Mouse (Mus musculus): ENCODE results near the gene 4930544D05Rik. TPM values are rescaled to one million over a fixed set of nuclear protein-coding genes. Genes with fewer than 3 reads are reported as not detected.
A peak's percentile ranks its signal among the peaks of the same experiment; 100 is the strongest.

Gene 4930544D05Rik
- total RNA-seq, 2 experiments from 2014 or later, result 1.1 TPM; not detected in 1

GRCm38 (mm10) chr11:70639976-70640375 lies 24.3 kb downstream of the 4930544D05Rik start:
- DNase-seq (ENCODE audit: low spot score in 2 of 2), result no peak

- DNase-seq (ENCODE audit: low spot score in 2 of 2), result no peak
Observed at GRCm38 (mm10) chr11:70641241-70641640, 25.6 kb downstream of the 4930544D05Rik start.

GRCm38 (mm10) chr11:70643051-70643450 lies 27.4 kb downstream of the 4930544D05Rik start:
- no peak for DNase-seq (ENCODE audit: low spot score in 2 of 2)

- no peak for DNase-seq (ENCODE audit: low spot score in 2 of 2)
Observed at GRCm38 (mm10) chr11:70644564-70645103, 29.0 kb downstream of the 4930544D05Rik start.

GRCm38 (mm10) chr11:70645461-70646258 lies 30.0 kb downstream of the 4930544D05Rik start:
- DNase-seq (ENCODE audit: low spot score in 2 of 2), result no peak

- no peak for DNase-seq (ENCODE audit: low spot score in 2 of 2)
Observed at GRCm38 (mm10) chr11:70646259-70646555, 30.6 kb downstream of the 4930544D05Rik start.

GRCm38 (mm10) chr11:70646691-70647650 lies 31.3 kb downstream of the 4930544D05Rik start, which contains the start of the genes Rnf167 and Slc25a11:
Gene Rnf167 (plus strand): TSS chr11:70647235.
Gene Slc25a11 (minus strand): TSS chr11:70647479.
- DNase-seq (ENCODE audit: low spot score in 2 of 2), result peak; percentile 94 to 96

GRCm38 (mm10) chr11:70647716-70648420 lies 32.2 kb downstream of the 4930544D05Rik start:
- DNase-seq (ENCODE audit: low spot score in 2 of 2), result peak in 1 of 2 experiments; percentile 46

- DNase-seq (ENCODE audit: low spot score in 2 of 2), result no peak
Observed at GRCm38 (mm10) chr11:70648512-70648911, 32.9 kb downstream of the 4930544D05Rik start.

GRCm38 (mm10) chr11:70649185-70649734 lies 33.6 kb downstream of the 4930544D05Rik start:
- peak in 1 of 2 experiments; percentile 3 for DNase-seq (ENCODE audit: low spot score in 2 of 2)

GRCm38 (mm10) chr11:70650322-70651175 lies 34.9 kb downstream of the 4930544D05Rik start:
- DNase-seq (ENCODE audit: low spot score in 2 of 2), result no peak

GRCm38 (mm10) chr11:70651391-70651790 lies 35.7 kb downstream of the 4930544D05Rik start:
- DNase-seq (ENCODE audit: low spot score in 2 of 2), result no peak

GRCm38 (mm10) chr11:70652029-70652883 lies 36.6 kb downstream of the 4930544D05Rik start:
- no peak for DNase-seq (ENCODE audit: low spot score in 2 of 2)

GRCm38 (mm10) chr11:70652884-70653344 lies 37.3 kb downstream of the 4930544D05Rik start:
- DNase-seq (ENCODE audit: low spot score in 2 of 2), result no peak

GRCm38 (mm10) chr11:70653345-70654197 lies 37.9 kb downstream of the 4930544D05Rik start:
- peak; percentile 59 to 66 for DNase-seq (ENCODE audit: low spot score in 2 of 2)

- DNase-seq (ENCODE audit: low spot score in 2 of 2), result peak; percentile 66 to 80
Observed at GRCm38 (mm10) chr11:70654198-70654922, 38.7 kb downstream of the 4930544D05Rik start, which contains the start of gene Pfn1. Gene Pfn1 (minus strand): TSS chr11:70654644.

All from layer of hippocampus, postnatal 10 days (tissue).